Mouse (Mus musculus): ENCODE measurements around the gene Gm10118. TPM values are rescaled to one million over a fixed set of nuclear protein-coding genes. Genes with fewer than 3 reads are reported as not detected.

Gene Gm10118
- not detected in 2 replicates for total RNA-seq (2017)

- no peak for ATAC-seq (ENCODE audit: extremely low read depth, insufficient number of reproducible peaks, low FRiP score, poor library complexity, severe bottlenecking)
Measured at GRCm38 (mm10) chr10:63927334-63927733, at the start of gene Gm10118. TSS of gene Gm10118 (minus strand) at chr10:63927434.

- ATAC-seq (ENCODE audit: extremely low read depth, insufficient number of reproducible peaks, low FRiP score, poor library complexity, severe bottlenecking): no peak
Measured at GRCm38 (mm10) chr10:63972300-63972699, 45.1 kb upstream of the Gm10118 start.

DNA sequence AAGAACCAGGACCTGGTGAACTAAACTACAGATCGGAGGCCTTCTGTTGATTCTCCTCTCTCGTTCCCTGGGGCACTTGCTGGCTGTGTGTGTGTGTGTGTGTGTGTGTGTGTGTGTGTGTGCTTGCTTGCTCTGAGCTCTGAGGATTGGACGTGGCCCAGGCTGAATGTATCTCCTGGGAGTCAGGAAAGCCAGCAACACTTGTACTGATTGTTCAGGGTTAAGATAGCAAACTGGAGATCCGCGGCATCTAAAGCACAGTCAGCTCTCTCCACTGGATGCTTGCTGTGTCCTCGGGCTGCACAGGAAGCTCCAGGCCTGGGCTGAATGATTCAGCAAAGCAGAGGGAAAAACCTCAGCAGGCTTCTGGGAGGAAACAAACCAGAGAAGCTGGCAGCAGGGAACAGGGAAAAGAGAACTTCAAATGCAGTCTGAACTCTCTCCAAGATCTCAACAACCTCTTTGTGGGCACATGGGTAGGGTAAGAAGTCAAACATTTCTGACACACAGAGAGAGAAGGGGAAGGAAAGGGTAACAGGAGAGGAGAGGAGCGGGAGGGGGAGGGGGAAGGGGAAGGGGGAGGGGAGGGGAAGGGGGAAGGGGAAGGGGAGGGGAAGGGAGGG lies 27.2 kb upstream of the Gm10118 start:
- no peak for ATAC-seq (ENCODE audit: extremely low read depth, insufficient number of reproducible peaks, low FRiP score, poor library complexity, severe bottlenecking)

DNA sequence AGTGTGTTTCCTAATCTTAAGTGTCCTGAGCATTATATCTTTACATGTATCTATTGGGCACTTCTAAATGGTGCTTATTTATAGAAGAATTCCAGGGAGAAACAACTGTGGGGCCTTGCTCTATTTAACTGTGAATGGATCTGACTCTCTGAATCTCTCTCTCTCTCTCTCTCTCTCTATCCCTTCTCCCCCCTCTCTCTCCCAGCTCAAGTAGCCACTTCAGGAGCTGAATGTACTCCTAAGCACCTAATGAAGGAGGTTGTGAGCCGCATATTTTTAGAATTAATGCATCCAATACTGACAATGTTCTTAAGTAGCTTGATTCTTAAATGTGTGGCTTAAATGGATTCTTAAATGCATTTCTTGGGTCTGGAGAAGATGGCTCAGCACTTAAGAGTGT lies 24.2 kb upstream of the Gm10118 start:
- no peak for ATAC-seq (ENCODE audit: extremely low read depth, insufficient number of reproducible peaks, low FRiP score, poor library complexity, severe bottlenecking)

- no peak for ATAC-seq (ENCODE audit: extremely low read depth, insufficient number of reproducible peaks, low FRiP score, poor library complexity, severe bottlenecking)
Measured at GRCm38 (mm10) chr10:63950867-63951266, 23.6 kb upstream of the Gm10118 start.

GRCm38 (mm10) chr10:63947266-63947665 lies 20.0 kb upstream of the Gm10118 start:
- no peak for ATAC-seq (ENCODE audit: extremely low read depth, insufficient number of reproducible peaks, low FRiP score, poor library complexity, severe bottlenecking)

GRCm38 (mm10) chr10:63945534-63945933 lies 18.3 kb upstream of the Gm10118 start:
- ATAC-seq (ENCODE audit: extremely low read depth, insufficient number of reproducible peaks, low FRiP score, poor library complexity, severe bottlenecking): no peak

DNA sequence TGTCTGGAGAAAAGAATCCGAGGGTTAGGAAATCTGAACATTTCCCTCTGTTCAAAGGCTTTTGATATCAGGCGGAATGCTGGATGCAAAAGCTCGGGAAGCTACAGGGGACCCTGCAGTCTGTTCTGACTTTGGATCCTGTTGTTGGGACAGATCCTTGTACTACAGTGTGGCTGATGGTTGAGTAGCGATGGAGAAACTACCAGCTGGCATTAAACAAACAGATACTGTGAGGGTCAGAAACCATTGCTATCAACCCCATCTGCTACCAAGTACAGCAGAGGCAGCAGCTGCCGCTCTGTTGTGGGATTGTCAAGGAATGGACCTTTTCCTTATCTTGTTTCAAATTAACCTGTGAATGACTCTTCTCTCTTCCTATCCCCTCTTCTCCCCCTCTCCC lies 6.7 kb upstream of the Gm10118 start:
- ATAC-seq (ENCODE audit: extremely low read depth, insufficient number of reproducible peaks, low FRiP score, poor library complexity, severe bottlenecking): no peak

GRCm38 (mm10) chr10:63908878-63909277 lies 18.4 kb downstream of the Gm10118 start:
- no peak for ATAC-seq (ENCODE audit: extremely low read depth, insufficient number of reproducible peaks, low FRiP score, poor library complexity, severe bottlenecking)

DNA sequence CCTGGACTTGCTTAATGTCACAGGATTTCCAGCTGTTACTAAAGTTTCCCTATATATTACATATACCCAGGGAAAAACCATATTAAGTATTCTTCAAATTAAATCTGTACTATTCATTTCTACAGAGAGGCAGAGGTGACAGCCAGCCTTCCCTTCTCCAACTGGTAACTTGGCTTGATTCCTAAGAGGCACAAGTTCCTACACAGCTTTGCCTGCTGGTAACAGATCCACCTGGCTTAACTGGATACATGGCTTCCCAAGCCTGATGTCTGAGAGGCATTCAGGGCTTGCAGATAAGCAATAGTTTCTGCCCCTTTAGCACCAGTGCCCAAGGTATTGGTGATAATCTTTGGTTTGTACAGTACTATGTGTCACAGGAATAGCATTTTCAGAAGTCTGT lies 27.3 kb downstream of the Gm10118 start:
- ATAC-seq (ENCODE audit: extremely low read depth, insufficient number of reproducible peaks, low FRiP score, poor library complexity, severe bottlenecking): no peak

DNA sequence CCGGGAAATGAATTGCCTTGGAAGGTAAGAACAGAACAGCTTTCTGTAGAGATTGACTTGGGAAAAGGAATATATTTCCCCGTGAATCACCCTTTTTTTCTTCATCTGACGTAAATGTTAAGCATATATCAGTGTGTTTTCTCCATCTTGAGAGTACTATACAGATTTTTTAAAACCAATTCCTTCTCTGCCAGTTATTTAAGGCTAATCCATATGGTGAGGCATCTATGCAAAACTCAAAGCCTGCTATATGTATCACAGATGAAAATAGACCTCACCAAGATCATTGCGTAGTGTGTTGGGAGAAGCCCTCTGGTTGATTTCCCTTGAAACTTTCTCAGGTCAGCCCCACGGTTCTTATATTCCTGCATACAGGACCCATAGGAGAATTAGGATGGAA lies 32.6 kb downstream of the Gm10118 start:
- no peak for ATAC-seq (ENCODE audit: extremely low read depth, insufficient number of reproducible peaks, low FRiP score, poor library complexity, severe bottlenecking)

- no peak for ATAC-seq (ENCODE audit: extremely low read depth, insufficient number of reproducible peaks, low FRiP score, poor library complexity, severe bottlenecking)
Measured at GRCm38 (mm10) chr10:63886449-63887088, 40.7 kb downstream of the Gm10118 start.

- ATAC-seq (ENCODE audit: extremely low read depth, insufficient number of reproducible peaks, low FRiP score, poor library complexity, severe bottlenecking): no peak
Measured at GRCm38 (mm10) chr10:63880462-63880903, 46.8 kb downstream of the Gm10118 start.

Other genes with a start within 250 kb of the Gm10118 start
- gene Lrrtm3, start 162.8 kb upstream of the Gm10118 start, total RNA-seq (2017): not detected in 2 replicates